ENCODE assay signal across 19 mouse cellular contexts in genomic region chr7:135017531-135017930, GRCm38 (mm10).
DNase-seq lines count a peak whose midpoint lies in the region; ATAC-seq and TF ChIP-seq lines count a peak whose summit lies in the region.
"Had no signal": no experiment of that assay in that cellular context is flagged by ENCODE, and none has a peak within 500 bp of the region (broad histone marks: within the 10 kb centered on the region; RNA-seq: fewer than 3 reads in every experiment).

No protein-coding gene starts in this region.

- no peak overlapping the region for H3K27ac ChIP-seq in kidney, embryonic 15.5 days
- peak overlapping the region; percentile 5; the same call in 1 of the 2 replicates for H3K27ac ChIP-seq in midbrain, embryonic 13.5 days
- H3K27ac ChIP-seq in midbrain, embryonic 10.5 days (replicated peaks), result no peak overlapping the region
- no peak overlapping the region for H3K27ac ChIP-seq in limb, embryonic 14.5 days (replicated peaks; ENCODE audit: low read depth, low read length)
- H3K27ac ChIP-seq: embryonic facial prominence, embryonic 15.5 days; forebrain, embryonic 10.5 days; heart, embryonic 10.5 days; hindbrain, embryonic 12.5 days had no signal

- no peak overlapping the region for H3K9ac ChIP-seq in kidney, embryonic 15.5 days
- H3K9ac ChIP-seq in midbrain, embryonic 13.5 days (replicated peaks), result no peak overlapping the region
- no peak overlapping the region for H3K9ac ChIP-seq in limb, embryonic 14.5 days (ENCODE audit: low read depth, low read length, severe bottlenecking)
- H3K9ac ChIP-seq: embryonic facial prominence, embryonic 15.5 days; hindbrain, embryonic 12.5 days had no signal

- TF ChIP-seq POLR2A in limb, embryonic 14.5 days (IDR thresholded peaks at IDR 0.05; ENCODE audit: borderline replicate concordance, extremely low read depth, insufficient read depth, insufficient read length), result no peak

- H3K9me3 ChIP-seq in kidney, embryonic 15.5 days (replicated peaks), result no peaks in the 10 kb centered on the region
- no peaks in the 10 kb centered on the region for H3K9me3 ChIP-seq in midbrain, embryonic 13.5 days
- no peaks in the 10 kb centered on the region for H3K9me3 ChIP-seq in midbrain, embryonic 10.5 days (replicated peaks)
- H3K9me3 ChIP-seq in limb, embryonic 14.5 days (ENCODE audit: control insufficient read depth, low read length), result no peaks in the 10 kb centered on the region
- H3K9me3 ChIP-seq: embryonic facial prominence, embryonic 15.5 days; forebrain, embryonic 10.5 days; heart, embryonic 10.5 days; hindbrain, embryonic 12.5 days had no signal

- no peaks in the 10 kb centered on the region for H3K36me3 ChIP-seq in kidney, embryonic 15.5 days
- no peaks in the 10 kb centered on the region for H3K36me3 ChIP-seq in midbrain, embryonic 13.5 days
- H3K36me3 ChIP-seq in midbrain, embryonic 10.5 days, result no peaks in the 10 kb centered on the region
- H3K36me3 ChIP-seq in limb, embryonic 14.5 days (ENCODE audit: control insufficient read depth, insufficient read depth, low read length), result no peaks in the 10 kb centered on the region
- H3K36me3 ChIP-seq: embryonic facial prominence, embryonic 15.5 days; forebrain, embryonic 10.5 days; heart, embryonic 10.5 days; hindbrain, embryonic 12.5 days had no signal

- no peak overlapping the region for H3K4me2 ChIP-seq in kidney, embryonic 15.5 days
- H3K4me2 ChIP-seq in midbrain, embryonic 13.5 days (replicated peaks), result no peak overlapping the region
- H3K4me2 ChIP-seq in limb, embryonic 14.5 days (replicated peaks; ENCODE audit: low read depth, low read length, severe bottlenecking), result no peak overlapping the region
- H3K4me2 ChIP-seq: embryonic facial prominence, embryonic 15.5 days; hindbrain, embryonic 12.5 days had no signal

- 79% methylated on average over 1 of the region's 1 CpGs for WGBS in kidney, embryonic 15.5 days
- WGBS in midbrain, embryonic 13.5 days, result 79% methylated on average over 1 of the region's 1 CpGs
- 83% methylated on average over 1 of the region's 1 CpGs for WGBS in midbrain, embryonic 10.5 days
- WGBS in limb, embryonic 14.5 days, result 53% methylated on average over 1 of the region's 1 CpGs

- no peak overlapping the region for H3K4me3 ChIP-seq in kidney, embryonic 15.5 days (replicated peaks)
- H3K4me3 ChIP-seq in midbrain, embryonic 13.5 days (replicated peaks), result no peak overlapping the region
- H3K4me3 ChIP-seq in midbrain, embryonic 10.5 days, result no peak overlapping the region
- no peak overlapping the region for H3K4me3 ChIP-seq in limb, embryonic 14.5 days (replicated peaks; ENCODE audit: low read length)
- H3K4me3 ChIP-seq: embryonic facial prominence, embryonic 15.5 days; erythroblast, embryonic 14.5 days; forebrain, embryonic 10.5 days; heart, embryonic 10.5 days; hindbrain, embryonic 12.5 days had no signal

- H3K27me3 ChIP-seq in kidney, embryonic 15.5 days, result no peaks in the 10 kb centered on the region
- no peaks in the 10 kb centered on the region for H3K27me3 ChIP-seq in midbrain, embryonic 13.5 days
- no peaks in the 10 kb centered on the region for H3K27me3 ChIP-seq in midbrain, embryonic 10.5 days (ENCODE audit: low read depth, poor library complexity, severe bottlenecking)
- no peaks in the 10 kb centered on the region for H3K27me3 ChIP-seq in limb, embryonic 14.5 days (ENCODE audit: control insufficient read depth, insufficient read depth, low read length)
- H3K27me3 ChIP-seq: embryonic facial prominence, embryonic 15.5 days; hindbrain, embryonic 12.5 days had no signal

- peak; percentile 12 for DNase-seq in gastrocnemius, postnatal 10 days
- no peak for DNase-seq in gastrocnemius, adult 18-20 months (ENCODE audit: low spot score)
- peak; percentile 40 to 55 for DNase-seq in kidney, postnatal 25 days
- DNase-seq in midbrain, embryonic 10.5 days (ENCODE audit: low spot score), result no peak
- peak; percentile 5 for DNase-seq in limb, embryonic 14.5 days (ENCODE audit: low spot score)
- DNase-seq in layer of hippocampus, postnatal 10 days (ENCODE audit: low spot score in 2 of 2), result no peak
- DNase-seq: adrenal gland, adult 2 months; adrenal gland, postnatal 25 days; heart, adult 18-20 months; heart, postnatal 10 days; heart, postnatal 4 days had no signal

- no peak for ATAC-seq in kidney, embryonic 15.5 days (replicated peaks; ENCODE audit: low FRiP score)
- no peak for ATAC-seq in midbrain, embryonic 13.5 days
- ATAC-seq in limb, embryonic 14.5 days (ENCODE audit: low FRiP score, low read depth), result no peak
- ATAC-seq: forebrain, embryonic 14.5 days had no signal

- no peaks in the 10 kb centered on the region for H3K4me1 ChIP-seq in kidney, embryonic 15.5 days
- peaks cover 6% of the 10 kb centered on the region; the same call in 1 of the 2 replicates for H3K4me1 ChIP-seq in midbrain, embryonic 13.5 days (replicated peaks)
- peaks cover 20% of the 10 kb centered on the region for H3K4me1 ChIP-seq in midbrain, embryonic 10.5 days
- no peaks in the 10 kb centered on the region for H3K4me1 ChIP-seq in limb, embryonic 14.5 days (ENCODE audit: control insufficient read depth, insufficient read depth, low read length)
- H3K4me1 ChIP-seq: hindbrain, embryonic 12.5 days had no signal

Comparison
In these comparisons a context has a peak if more than half of its experiments do, and no peak if none do; other contexts are left out.
1. DNase-seq: peak in gastrocnemius, postnatal 10 days (single experiment), kidney, postnatal 25 days (2 of 2) and limb, embryonic 14.5 days (single experiment); none in gastrocnemius, adult 18-20 months (single experiment), midbrain, embryonic 10.5 days (single experiment) and layer of hippocampus, postnatal 10 days (0 of 2).